Mouse (Mus musculus): ENCODE results near the gene Gnai2. TPM values are rescaled to one million over a fixed set of nuclear protein-coding genes. Genes with fewer than 3 reads are reported as not detected.

The Gnai2 gene
- polyA plus RNA-seq, 1 experiment from 2014 or later, result 233 TPM

DNA sequence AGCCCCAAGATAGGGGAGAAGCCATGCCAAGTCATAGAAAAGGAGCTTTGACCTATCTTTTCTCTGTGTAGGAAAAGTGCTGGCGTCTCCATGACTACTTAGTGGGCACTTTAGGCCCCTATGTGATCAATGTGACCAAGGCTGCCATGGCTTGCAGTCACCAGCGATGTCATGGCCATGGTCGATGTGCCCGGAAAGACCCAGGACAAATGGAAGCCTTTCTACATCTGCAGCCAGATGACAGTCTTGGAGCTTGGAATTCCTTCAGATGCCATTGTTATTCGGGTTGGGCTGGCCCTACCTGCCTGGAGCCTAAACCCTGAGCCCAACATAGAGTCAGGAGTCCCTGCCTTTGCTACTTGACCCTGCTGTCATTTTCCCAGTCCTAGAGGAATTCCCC, 48.7 kb downstream of the Gnai2 start:
- Histone ChIP-seq H3K9me3 (ENCODE audit: control insufficient read depth, low read length) (no peaks in the 10 kb centered on the region), H3K27ac (ENCODE audit: low read depth, low read length) (peak overlapping the region; percentile 97), H3K36me3 (ENCODE audit: control insufficient read depth, insufficient read depth, low read length) (peaks cover 26% of the 10 kb centered on the region), H3K4me2 (peak overlapping the region; percentile 65), H3K4me3 (ENCODE audit: low read depth, low read length) (peak overlapping the region; percentile 91), H3K27me3 (replicated peaks; ENCODE audit: control insufficient read depth, insufficient read depth, low read length) (no peaks in the 10 kb centered on the region), H3K4me1 (replicated peaks; ENCODE audit: control insufficient read depth, insufficient read depth, low read length) (peaks cover 47% of the 10 kb centered on the region), H3K9ac (ENCODE audit: low read depth, low read length) (peak overlapping the region; percentile 69)
- WGBS, result 84% methylated on average over 5 of the region's 5 CpGs
- ATAC-seq (replicated peaks; ENCODE audit: low FRiP score) (no peak), DNase-seq (ENCODE audit: low spot score) (no peak)

DNA sequence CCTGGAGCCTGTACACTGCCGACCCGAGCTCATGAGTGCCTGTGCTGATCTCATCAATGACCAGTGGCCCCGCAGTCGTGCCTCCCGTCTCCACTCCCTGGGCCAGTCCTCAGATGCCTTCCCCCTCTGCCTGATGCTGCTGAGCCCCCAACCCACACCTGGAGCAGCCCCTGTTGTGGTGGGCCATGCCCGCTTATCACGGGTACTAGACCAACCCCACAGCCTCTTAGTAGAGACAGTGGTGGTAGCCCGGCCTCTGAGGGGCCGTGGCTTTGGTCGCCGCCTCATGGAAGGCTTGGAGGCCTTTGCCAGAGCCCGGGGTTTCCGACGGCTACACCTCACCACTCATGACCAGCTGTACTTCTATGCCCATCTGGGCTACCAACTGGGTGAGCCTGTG, 52.0 kb downstream of the Gnai2 start:
- H3K36me3 ChIP-seq (ENCODE audit: control insufficient read depth, insufficient read depth, low read length), result peaks cover 7% of the 10 kb centered on the region; the same call in 1 of the 2 replicates
- no peak overlapping the region for H3K4me3 ChIP-seq (ENCODE audit: low read depth, low read length)
- H3K27ac ChIP-seq (ENCODE audit: low read depth, low read length), result no peak overlapping the region
- no peak overlapping the region for H3K9ac ChIP-seq (ENCODE audit: low read depth, low read length)
- no peak for ATAC-seq (replicated peaks; ENCODE audit: low FRiP score)
- no peak overlapping the region for H3K4me2 ChIP-seq
- H3K27me3 ChIP-seq (replicated peaks; ENCODE audit: control insufficient read depth, insufficient read depth, low read length), result no peaks in the 10 kb centered on the region
- no peaks in the 10 kb centered on the region for H3K9me3 ChIP-seq (ENCODE audit: control insufficient read depth, low read length)
- 89% methylated on average over 14 of the region's 14 CpGs for whole genome bisulfite sequencing
- H3K4me1 ChIP-seq (replicated peaks; ENCODE audit: control insufficient read depth, insufficient read depth, low read length), result peaks cover 27% of the 10 kb centered on the region
- no peak for DNase-seq (ENCODE audit: low spot score)

DNA sequence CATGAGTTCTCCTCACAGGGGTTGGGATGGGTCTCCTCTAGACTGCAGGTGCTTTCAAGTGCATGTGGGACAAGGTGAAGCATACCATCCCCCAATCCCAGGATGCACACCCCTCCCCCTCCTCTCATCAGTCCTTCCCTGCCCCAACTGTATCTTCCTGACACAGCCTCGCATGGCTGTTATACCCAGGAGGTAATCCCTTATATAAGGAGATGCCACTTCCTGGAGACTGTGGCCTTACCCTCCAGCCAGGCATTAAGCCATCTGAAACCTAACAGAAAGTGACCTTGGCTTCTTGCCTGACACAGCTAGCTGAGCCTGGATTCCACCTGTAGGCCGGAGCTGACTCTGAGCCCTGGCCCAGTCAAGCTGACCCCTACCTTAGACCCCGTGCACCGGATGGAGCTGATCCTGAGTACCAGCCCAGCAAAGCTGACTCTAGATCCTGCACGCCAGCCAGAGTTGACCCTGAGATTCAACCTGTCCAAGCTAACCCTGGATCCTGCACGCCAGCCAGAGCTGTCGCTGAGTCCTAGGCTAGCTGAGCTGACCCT, 52.6 kb downstream of the Gnai2 start:
- Histone ChIP-seq H3K4me3 (ENCODE audit: low read depth, low read length) (0 out of 2 replicates have a peak overlapping the region, but pooled peaks have one; percentile 5), H3K27ac (ENCODE audit: low read depth, low read length) (peak overlapping the region; percentile 34; the same call in 1 of the 2 replicates), H3K9me3 (ENCODE audit: control insufficient read depth, low read length) (no peaks in the 10 kb centered on the region), H3K4me2 (peak overlapping the region; percentile 89), H3K4me1 (replicated peaks; ENCODE audit: control insufficient read depth, insufficient read depth, low read length) (peaks cover 27% of the 10 kb centered on the region), H3K27me3 (replicated peaks; ENCODE audit: control insufficient read depth, insufficient read depth, low read length) (no peaks in the 10 kb centered on the region), H3K36me3 (ENCODE audit: control insufficient read depth, insufficient read depth, low read length) (peaks cover 7% of the 10 kb centered on the region; the same call in 1 of the 2 replicates), H3K9ac (ENCODE audit: low read depth, low read length) (peak overlapping the region; percentile 86)
- DNase-seq (ENCODE audit: low spot score), result no peak
- WGBS, result 88% methylated on average over 7 of the region's 7 CpGs
- no peak for ATAC-seq (replicated peaks; ENCODE audit: low FRiP score)

DNA sequence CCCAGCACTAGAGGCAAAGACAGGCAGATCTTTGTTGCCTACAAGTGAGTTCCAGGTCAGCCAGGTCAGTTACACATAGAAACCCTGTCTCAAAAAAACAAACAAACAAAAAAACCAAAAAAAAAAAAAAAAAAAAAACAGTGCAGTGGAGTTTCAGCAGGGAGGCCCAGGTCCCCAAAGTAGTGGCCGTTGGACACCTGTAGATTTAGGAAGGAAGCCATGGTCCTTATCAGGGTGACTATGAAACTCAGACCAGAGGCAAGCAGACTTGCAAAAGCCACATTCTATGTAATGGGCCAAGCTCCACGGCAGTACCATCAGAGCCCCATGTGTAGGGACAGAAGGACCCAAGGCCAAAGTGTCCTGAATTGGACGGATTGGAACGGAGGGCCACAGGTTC, 53.6 kb downstream of the Gnai2 start:
- peak overlapping the region; percentile 89 for H3K4me2 ChIP-seq
- no peaks in the 10 kb centered on the region for H3K9me3 ChIP-seq (ENCODE audit: control insufficient read depth, low read length)
- H3K9ac ChIP-seq (ENCODE audit: low read depth, low read length), result peak overlapping the region; percentile 86
- peaks cover 7% of the 10 kb centered on the region; the same call in 1 of the 2 replicates for H3K36me3 ChIP-seq (ENCODE audit: control insufficient read depth, insufficient read depth, low read length)
- H3K4me3 ChIP-seq (ENCODE audit: low read depth, low read length), result peak overlapping the region; percentile 60
- H3K4me1 ChIP-seq (replicated peaks; ENCODE audit: control insufficient read depth, insufficient read depth, low read length), result peaks cover 32% of the 10 kb centered on the region
- peak overlapping the region; percentile 95 for H3K27ac ChIP-seq (ENCODE audit: low read depth, low read length)
- no peak for ATAC-seq (replicated peaks; ENCODE audit: low FRiP score)
- DNase-seq (ENCODE audit: low spot score), result no peak
- WGBS, result 52% methylated on average over 4 of the region's 4 CpGs
- no peaks in the 10 kb centered on the region for H3K27me3 ChIP-seq (replicated peaks; ENCODE audit: control insufficient read depth, insufficient read depth, low read length)

DNA sequence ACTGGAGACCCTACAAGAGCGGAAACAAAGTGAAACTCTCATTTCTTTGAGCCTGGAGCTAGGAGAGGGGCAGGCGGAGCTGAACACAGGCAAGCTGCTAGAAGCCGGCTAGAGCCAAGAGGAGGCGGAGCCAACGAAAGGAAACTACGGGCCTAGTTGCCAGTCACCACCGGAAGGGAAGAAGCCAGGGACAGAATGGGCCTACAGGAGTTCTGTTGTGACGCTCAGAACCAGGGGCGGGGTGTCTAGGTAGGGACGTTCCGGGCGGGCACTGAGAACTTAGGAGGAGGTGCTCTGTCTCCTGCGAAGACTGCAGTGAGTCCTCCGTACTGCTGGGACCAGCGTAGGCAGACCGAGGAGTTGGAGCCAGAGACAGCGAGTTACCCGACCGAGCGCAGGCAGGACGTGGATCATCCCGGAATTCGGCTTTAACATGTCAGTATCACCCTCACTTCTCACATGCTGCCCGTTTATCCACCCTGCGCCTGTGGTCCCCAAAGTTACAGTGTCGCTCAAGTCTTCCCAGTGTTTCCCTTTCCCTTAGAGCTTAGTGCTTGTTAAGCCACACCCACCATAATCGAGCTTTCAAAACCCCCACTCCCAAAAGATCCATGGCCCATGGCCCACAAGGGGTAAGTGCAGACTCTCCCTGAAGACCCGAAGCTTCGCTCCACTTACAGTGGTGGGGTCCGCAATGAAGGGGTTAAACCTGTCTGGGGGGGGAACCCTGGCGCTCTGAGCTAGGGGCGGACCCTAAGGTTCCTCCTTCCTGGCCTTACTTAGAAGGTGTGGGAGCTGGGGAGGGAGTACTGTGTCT, 54.5 kb downstream of the Gnai2 start, which contains the start of gene Hyal3:
Hyal3 (plus strand) TSS at position 318 of the 817 bp plus-strand sequence.
- Histone ChIP-seq H3K4me3 (ENCODE audit: low read depth, low read length) (peak within 1 kb of the TSS; percentile 60), H3K9me3 (ENCODE audit: control insufficient read depth, low read length) (no peaks in the 10 kb centered on the region), H3K9ac (ENCODE audit: low read depth, low read length) (peak within 1 kb of the TSS; percentile 86), H3K27me3 (replicated peaks; ENCODE audit: control insufficient read depth, insufficient read depth, low read length) (no peaks in the 10 kb centered on the region), H3K4me2 (peak within 1 kb of the TSS; percentile 89), H3K36me3 (ENCODE audit: control insufficient read depth, insufficient read depth, low read length) (peaks cover 7% of the 10 kb centered on the region; the same call in 1 of the 2 replicates), H3K27ac (ENCODE audit: low read depth, low read length) (peak within 1 kb of the TSS; percentile 95), H3K4me1 (replicated peaks; ENCODE audit: control insufficient read depth, insufficient read depth, low read length) (peaks cover 35% of the 10 kb centered on the region)
- under 1% methylated on average over 32 of the region's 32 CpGs for WGBS
- ATAC-seq (replicated peaks; ENCODE audit: low FRiP score) (peak; percentile 78), DNase-seq (ENCODE audit: low spot score) (peak; percentile 79)

DNA sequence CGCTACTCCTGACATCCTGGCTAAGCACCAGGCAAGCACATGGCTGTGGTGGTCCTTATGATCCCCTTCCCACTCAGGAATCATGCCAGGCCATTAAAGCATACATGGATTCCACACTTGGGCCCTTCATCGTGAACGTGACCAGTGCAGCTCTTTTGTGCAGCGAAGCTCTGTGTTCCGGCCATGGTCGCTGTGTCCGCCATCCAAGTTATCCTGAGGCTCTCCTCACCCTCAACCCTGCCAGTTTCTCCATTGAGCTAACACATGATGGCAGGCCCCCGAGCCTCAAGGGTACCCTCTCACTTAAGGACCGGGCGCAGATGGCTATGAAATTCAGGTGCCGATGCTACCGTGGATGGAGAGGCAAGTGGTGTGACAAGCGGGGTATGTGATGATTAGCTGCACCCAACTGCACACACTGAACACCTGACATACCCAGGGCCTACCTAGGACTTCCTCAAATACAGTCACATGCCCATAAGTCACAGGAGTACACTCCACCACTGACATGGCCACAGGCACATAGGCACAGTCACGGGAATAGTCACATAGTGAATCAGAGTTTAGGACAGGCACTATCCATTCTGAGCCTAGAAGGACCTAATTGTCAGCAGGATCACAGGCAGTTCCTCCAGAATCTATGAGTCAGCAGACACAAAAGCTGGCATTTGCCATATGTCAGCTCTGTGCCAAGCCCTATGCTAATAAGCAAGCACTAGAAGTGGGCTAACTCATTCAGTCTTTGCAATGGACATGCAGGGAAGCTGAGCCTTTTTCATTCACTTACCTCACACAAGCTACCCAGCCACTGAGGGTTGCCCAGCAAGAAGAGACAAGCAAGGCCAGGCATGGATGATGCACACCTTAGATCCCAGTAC, 55.9 kb downstream of the Gnai2 start:
- WGBS, result 95% methylated on average over 14 of the region's 14 CpGs
- Histone ChIP-seq H3K4me3 (ENCODE audit: low read depth, low read length) (no peak overlapping the region), H3K9ac (ENCODE audit: low read depth, low read length) (no peak overlapping the region), H3K36me3 (ENCODE audit: control insufficient read depth, insufficient read depth, low read length) (peaks cover 7% of the 10 kb centered on the region; the same call in 1 of the 2 replicates), H3K4me1 (replicated peaks; ENCODE audit: control insufficient read depth, insufficient read depth, low read length) (peaks cover 35% of the 10 kb centered on the region), H3K4me2 (no peak overlapping the region), H3K9me3 (ENCODE audit: control insufficient read depth, low read length) (no peaks in the 10 kb centered on the region), H3K27me3 (replicated peaks; ENCODE audit: control insufficient read depth, insufficient read depth, low read length) (no peaks in the 10 kb centered on the region), H3K27ac (ENCODE audit: low read depth, low read length) (no peak overlapping the region)
- ATAC-seq (replicated peaks; ENCODE audit: low FRiP score) (no peak), DNase-seq (ENCODE audit: low spot score) (no peak)

DNA sequence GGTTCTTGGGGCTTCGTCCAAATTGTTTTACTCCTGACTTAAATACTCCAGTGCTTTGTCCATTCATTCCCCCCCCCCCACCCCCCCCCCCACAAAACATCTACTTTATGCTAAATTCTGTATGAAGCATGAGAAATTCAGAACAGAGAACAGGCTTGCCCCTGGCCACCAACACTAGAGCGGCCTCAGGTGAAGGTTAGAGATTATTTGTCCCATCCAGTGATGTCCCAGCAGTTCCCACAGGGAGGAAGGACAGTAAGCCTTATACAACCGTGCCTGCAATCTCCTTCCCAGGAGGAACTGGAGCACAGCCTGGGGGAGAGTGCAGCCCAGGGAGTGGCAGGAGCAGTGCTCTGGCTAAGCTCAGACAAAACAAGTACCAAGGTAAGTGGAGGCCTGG, 56.6 kb downstream of the Gnai2 start, which contains the start of gene Naa80:
Naa80 (plus strand) TSS at position 301 of the 400 bp plus-strand sequence.
- Histone ChIP-seq H3K9me3 (ENCODE audit: control insufficient read depth, low read length) (no peaks in the 10 kb centered on the region), H3K27me3 (replicated peaks; ENCODE audit: control insufficient read depth, insufficient read depth, low read length) (no peaks in the 10 kb centered on the region), H3K4me2 (no peak within 1 kb of the TSS), H3K27ac (ENCODE audit: low read depth, low read length) (no peak within 1 kb of the TSS), H3K9ac (ENCODE audit: low read depth, low read length) (no peak within 1 kb of the TSS), H3K4me1 (replicated peaks; ENCODE audit: control insufficient read depth, insufficient read depth, low read length) (peaks cover 35% of the 10 kb centered on the region), H3K4me3 (ENCODE audit: low read depth, low read length) (no peak within 1 kb of the TSS), H3K36me3 (ENCODE audit: control insufficient read depth, insufficient read depth, low read length) (peaks cover 8% of the 10 kb centered on the region)
- 83% methylated on average over 3 of the region's 3 CpGs for WGBS
- no peak for ATAC-seq (replicated peaks; ENCODE audit: low FRiP score)
- DNase-seq (ENCODE audit: low spot score), result no peak

DNA sequence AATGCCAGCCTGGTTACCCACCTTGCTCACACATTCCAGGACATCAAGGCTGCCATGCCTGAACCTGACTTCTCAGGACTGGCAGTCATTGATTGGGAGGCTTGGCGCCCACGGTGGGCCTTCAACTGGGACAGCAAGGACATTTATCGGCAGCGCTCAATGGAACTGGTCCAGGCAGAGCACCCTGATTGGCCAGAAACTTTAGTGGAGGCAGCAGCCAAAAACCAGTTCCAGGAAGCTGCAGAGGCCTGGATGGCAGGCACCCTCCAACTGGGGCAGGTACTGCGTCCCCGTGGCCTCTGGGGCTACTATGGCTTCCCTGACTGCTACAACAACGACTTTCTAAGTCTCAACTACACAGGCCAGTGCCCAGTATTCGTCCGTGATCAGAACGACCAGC, 57.3 kb downstream of the Gnai2 start:
- H3K4me3 ChIP-seq (ENCODE audit: low read depth, low read length), result no peak overlapping the region
- no peaks in the 10 kb centered on the region for H3K27me3 ChIP-seq (replicated peaks; ENCODE audit: control insufficient read depth, insufficient read depth, low read length)
- no peak overlapping the region for H3K27ac ChIP-seq (ENCODE audit: low read depth, low read length)
- no peak overlapping the region for H3K4me2 ChIP-seq
- H3K4me1 ChIP-seq (replicated peaks; ENCODE audit: control insufficient read depth, insufficient read depth, low read length), result peaks cover 31% of the 10 kb centered on the region
- H3K9ac ChIP-seq (ENCODE audit: low read depth, low read length), result no peak overlapping the region
- DNase-seq (ENCODE audit: low spot score) (no peak), ATAC-seq (replicated peaks; ENCODE audit: low FRiP score) (no peak)
- 90% methylated on average over 10 of the region's 10 CpGs for WGBS
- H3K9me3 ChIP-seq (ENCODE audit: control insufficient read depth, low read length), result no peaks in the 10 kb centered on the region
- peaks cover 10% of the 10 kb centered on the region for H3K36me3 ChIP-seq (ENCODE audit: control insufficient read depth, insufficient read depth, low read length)

Measured in liver, embryonic 11.5 days (tissue).